Mouse (Mus musculus) adrenal gland, adult 18-20 months (tissue): ENCODE results near the gene Efr3b. TPM values are rescaled to one million over a fixed set of nuclear protein-coding genes. Genes with fewer than 3 reads are reported as not detected.

ENCODE experiments used
- DNase-seq, 2 experiments: peaks; one replicate each; pipeline ENCODE4 v3.0.0; 2021 to 2022; ENCODE audit warnings: low spot score in 2 of 2
- total RNA-seq, 2 experiments: library from RNA; stranded (reverse); gene quantifications; 1 replicate in 1 of 2; 2 replicates in 1 of 2; pipeline ENCODE4 v1.2.3; 2021

Gene Efr3b
- total RNA-seq, 2 experiments from 2014 or later, result 2.7 to 7.0 TPM

DNA sequence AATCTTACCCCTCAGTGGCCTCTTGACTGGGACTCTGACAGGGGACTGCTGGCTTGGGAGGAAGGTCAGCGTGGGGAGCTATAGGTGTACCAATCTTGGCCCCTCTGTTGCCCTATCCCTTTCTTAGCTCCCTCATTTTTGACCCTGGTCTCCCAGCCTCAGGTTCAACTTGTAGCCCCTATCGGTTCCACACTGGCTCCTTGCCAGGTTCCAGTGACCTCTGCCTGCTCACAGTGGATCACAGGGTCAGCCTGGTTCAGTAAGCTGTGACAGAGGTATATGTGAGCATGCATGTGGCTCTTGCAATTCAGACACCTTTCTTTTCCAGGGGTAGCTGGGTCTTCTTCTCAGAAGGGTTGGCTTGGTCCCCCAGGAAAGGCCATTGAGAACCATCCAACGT is 122.9 kb downstream of the Efr3b start:
- no peak for DNase-seq

Other genes starting within 250 kb of the Efr3b start
- gene Dnmt3a, start 232.9 kb downstream of the Efr3b start, total RNA-seq, result 10 to 100 TPM; 35.9 to 42.7 TPM
- under 1 TPM; 0.58 to 0.70 TPM for gene Pomc, start 84.0 kb downstream of the Efr3b start, total RNA-seq
- gene Dnajc27, start 43.7 kb upstream of the Efr3b start, total RNA-seq, result 1 to 10 TPM; 4.8 to 6.0 TPM
- 10 to 100 TPM; 56.6 to 57.9 TPM for gene Adcy3, start 94.2 kb upstream of the Efr3b start, total RNA-seq
- gene Ptrhd1, start 195.1 kb upstream of the Efr3b start, total RNA-seq, result 1 to 10 TPM; 7.8 to 8.0 TPM
- 1 to 10 TPM; 6.8 to 8.9 TPM for gene Cenpo, start 195.4 kb upstream of the Efr3b start, total RNA-seq